Comparison of ENCODE assay signal across 11 mouse cellular contexts in genomic region chrX:61391627-61392026, GRCm38 (mm10).
"Had no signal": no experiment of that assay in that cellular context is flagged by ENCODE, and none has a peak within 500 bp of the region (broad histone marks: within the 10 kb centered on the region; RNA-seq: fewer than 3 reads in every experiment).

No protein-coding gene starts in this region.

- DNase-seq: liver, postnatal 0 days; lung, adult 2 months; lung, postnatal 14 days; lung, postnatal 4 days; midbrain, embryonic 14.5 days; right cerebral cortex, postnatal 14 days; thymus, adult 18-20 months; thymus, postnatal 14 days; thymus, postnatal 36 days had no signal

- ATAC-seq: liver, postnatal 0 days; lung, postnatal 0 days; midbrain, embryonic 16.5 days had no signal
